Mouse (Mus musculus) spleen, adult 12 weeks (tissue): ENCODE measurements around the gene Aff3.

Experiments used
- DNase-seq: peaks from one replicate; pipeline ENCODE4 v3.0.0; 2022; ENCODE audit warnings: low spot score

Gene Aff3

GRCm38 (mm10) chr1:38488667-38489210, 176.0 kb downstream of the Aff3 start:
- no peak for DNase-seq

- no peak for DNase-seq
Observed at GRCm38 (mm10) chr1:38487884-38488283, 176.9 kb downstream of the Aff3 start.

GRCm38 (mm10) chr1:38483191-38483590, 181.6 kb downstream of the Aff3 start:
- no peak for DNase-seq

- no peak for DNase-seq
Observed at GRCm38 (mm10) chr1:38478246-38478743, 186.5 kb downstream of the Aff3 start.

- DNase-seq = no peak
Observed at GRCm38 (mm10) chr1:38470817-38471216, 193.9 kb downstream of the Aff3 start.

GRCm38 (mm10) chr1:38470166-38470565, 194.6 kb downstream of the Aff3 start:
- DNase-seq = no peak

GRCm38 (mm10) chr1:38467305-38468083, 197.3 kb downstream of the Aff3 start:
- DNase-seq = no peak

- DNase-seq = no peak
Observed at GRCm38 (mm10) chr1:38456719-38457269, 208.0 kb downstream of the Aff3 start.

GRCm38 (mm10) chr1:38454921-38455320, 209.8 kb downstream of the Aff3 start:
- DNase-seq = no peak

GRCm38 (mm10) chr1:38451367-38451766, 213.4 kb downstream of the Aff3 start:
- no peak for DNase-seq

- DNase-seq = no peak
Observed at GRCm38 (mm10) chr1:38450677-38451076, 214.1 kb downstream of the Aff3 start.

- no peak for DNase-seq
Observed at GRCm38 (mm10) chr1:38449816-38450478, 214.8 kb downstream of the Aff3 start.

- no peak for DNase-seq
Observed at GRCm38 (mm10) chr1:38448854-38449253, 215.9 kb downstream of the Aff3 start.

GRCm38 (mm10) chr1:38447581-38447980, 217.2 kb downstream of the Aff3 start:
- peak; percentile 35 for DNase-seq

GRCm38 (mm10) chr1:38446152-38446820, 218.5 kb downstream of the Aff3 start:
- peak; percentile 25 for DNase-seq

- no peak for DNase-seq
Observed at GRCm38 (mm10) chr1:38442887-38443286, 221.9 kb downstream of the Aff3 start.

GRCm38 (mm10) chr1:38442479-38442878, 222.3 kb downstream of the Aff3 start:
- DNase-seq = peak; percentile 17

GRCm38 (mm10) chr1:38441800-38442199, 223.0 kb downstream of the Aff3 start:
- DNase-seq = no peak

GRCm38 (mm10) chr1:38440471-38440815, 224.3 kb downstream of the Aff3 start:
- no peak for DNase-seq

- DNase-seq = no peak
Observed at GRCm38 (mm10) chr1:38439751-38440470, 224.8 kb downstream of the Aff3 start.

- DNase-seq = no peak
Observed at GRCm38 (mm10) chr1:38438447-38438846, 226.3 kb downstream of the Aff3 start.

GRCm38 (mm10) chr1:38437671-38438070, 227.1 kb downstream of the Aff3 start:
- no peak for DNase-seq
